Mouse (Mus musculus): ENCODE measurements at regions not wholly inside any gene's neighbourhood (a gene's known extent, or its start where the extent isn't known, plus 50 kb on each side); places are given as distances from the start of the nearest gene placed in this dataset.

- no peak overlapping the region for H3K4me3 ChIP-seq (replicated peaks)
- no peaks in the 10 kb centered on the region for H3K9me3 ChIP-seq (replicated peaks)
- H3K27ac ChIP-seq: no peak overlapping the region
- WGBS: 48% methylated on average over 3 of the region's 3 CpGs
- no peak for ATAC-seq (replicated peaks; ENCODE audit: low FRiP score)
- peaks cover 25% of the 10 kb centered on the region for H3K4me1 ChIP-seq
- no peaks in the 10 kb centered on the region for H3K36me3 ChIP-seq
- H3K4me2 ChIP-seq: no peak overlapping the region
- H3K9ac ChIP-seq: no peak overlapping the region
- H3K27me3 ChIP-seq: peaks cover 9% of the 10 kb centered on the region
Observed at GRCm38 (mm10) chr4:87637629-87638379, 395.4 kb downstream of the Mllt3 start.

DNA sequence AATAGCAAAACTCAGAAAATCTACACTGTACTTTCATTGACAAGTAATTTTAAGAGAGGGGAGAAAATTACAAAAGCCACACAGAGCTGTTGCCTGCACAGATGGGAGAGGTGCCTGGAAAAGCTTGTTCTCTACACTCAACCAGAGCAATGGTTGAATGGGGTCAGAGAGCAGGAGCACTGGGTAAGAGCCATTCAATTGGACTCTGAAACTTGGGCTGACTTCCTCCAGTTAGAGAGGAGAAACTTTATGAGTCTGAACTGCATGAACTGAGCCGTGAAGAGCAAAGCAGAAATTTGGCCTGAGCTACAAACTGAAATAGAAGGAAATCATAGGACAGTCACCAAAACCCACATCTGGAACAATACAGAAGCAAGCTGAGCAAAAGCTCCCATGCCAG lies 380.8 kb upstream of the Slc24a2 start:
- 50% methylated on average over 1 of the region's 1 CpGs for WGBS
- Histone ChIP-seq H3K4me3 (replicated peaks) (no peak overlapping the region), H3K36me3 (no peaks in the 10 kb centered on the region), H3K9ac (no peak overlapping the region), H3K27me3 (no peaks in the 10 kb centered on the region), H3K4me1 (no peaks in the 10 kb centered on the region), H3K4me2 (no peak overlapping the region), H3K9me3 (replicated peaks) (0 out of 2 replicates have a peak, but pooled peaks cover 3% of the 10 kb centered on the region), H3K27ac (no peak overlapping the region)
- ATAC-seq (replicated peaks; ENCODE audit: low FRiP score): no peak

DNA sequence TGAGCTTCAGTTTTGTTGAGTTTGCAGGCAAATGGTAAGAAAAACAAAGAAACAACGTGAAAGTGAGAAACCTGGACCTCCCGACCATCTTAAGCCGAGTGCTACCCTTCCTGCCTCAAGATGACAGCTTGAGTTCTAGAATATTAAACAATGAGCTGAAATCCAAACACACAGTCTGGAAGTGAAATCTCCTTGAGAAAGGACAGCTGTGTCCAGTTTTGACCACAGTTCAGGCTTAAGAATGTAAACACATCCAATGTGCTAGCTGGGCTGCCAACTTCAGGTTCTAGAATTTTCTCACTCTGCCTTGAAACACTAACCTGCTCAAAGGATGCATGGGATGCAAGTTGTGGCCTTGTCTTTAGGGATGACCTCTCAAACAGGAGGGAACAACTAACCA lies 363.4 kb upstream of the Slc24a2 start:
- ATAC-seq (replicated peaks; ENCODE audit: low FRiP score): no peak
- no peak overlapping the region for H3K4me2 ChIP-seq
- no peak overlapping the region for H3K9ac ChIP-seq
- H3K36me3 ChIP-seq: no peaks in the 10 kb centered on the region
- no peaks in the 10 kb centered on the region for H3K4me1 ChIP-seq
- H3K27ac ChIP-seq: no peak overlapping the region
- no peak overlapping the region for H3K4me3 ChIP-seq (replicated peaks)
- H3K27me3 ChIP-seq: no peaks in the 10 kb centered on the region
- WGBS: 44% methylated on average over 3 of the region's 3 CpGs
- no peaks in the 10 kb centered on the region for H3K9me3 ChIP-seq (replicated peaks)

DNA sequence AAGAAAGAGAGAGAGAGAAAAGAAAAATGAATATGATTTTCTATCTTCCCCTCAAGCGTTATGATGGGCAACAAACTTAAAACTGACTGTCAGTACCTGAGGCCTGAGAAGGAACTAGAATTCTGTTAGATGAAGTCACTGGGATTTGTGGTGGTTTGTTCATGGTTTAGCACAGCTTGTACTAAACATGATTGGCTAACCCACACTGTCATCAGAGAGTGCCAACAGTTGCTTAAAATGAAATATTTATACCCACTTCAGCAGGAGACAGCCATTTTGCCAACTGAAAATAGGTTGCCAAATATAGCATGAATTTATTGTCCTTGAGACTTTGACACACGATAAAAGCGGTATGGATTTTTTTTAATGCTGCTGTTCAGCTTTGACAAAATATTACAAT lies 360.5 kb upstream of the Slc24a2 start:
- ATAC-seq (replicated peaks; ENCODE audit: low FRiP score): no peak
- H3K9ac ChIP-seq: no peak overlapping the region
- no peak overlapping the region for H3K4me3 ChIP-seq (replicated peaks)
- H3K4me1 ChIP-seq: no peaks in the 10 kb centered on the region
- no peaks in the 10 kb centered on the region for H3K9me3 ChIP-seq (replicated peaks)
- H3K27me3 ChIP-seq: no peaks in the 10 kb centered on the region
- H3K4me2 ChIP-seq: no peak overlapping the region
- WGBS: 89% methylated on average over 3 of the region's 3 CpGs
- no peak overlapping the region for H3K27ac ChIP-seq
- no peaks in the 10 kb centered on the region for H3K36me3 ChIP-seq

GRCm38 (mm10) chr4:87578164-87578563 lies 347.9 kb upstream of the Slc24a2 start:
- peaks cover 4% of the 10 kb centered on the region; the same call in 1 of the 2 replicates for H3K4me1 ChIP-seq
- 20% methylated on average over 3 of the region's 3 CpGs for WGBS
- peaks cover 48% of the 10 kb centered on the region for H3K27me3 ChIP-seq
- H3K9ac ChIP-seq: no peak overlapping the region
- H3K9me3 ChIP-seq (replicated peaks): no peaks in the 10 kb centered on the region
- no peak overlapping the region for H3K4me2 ChIP-seq
- no peak overlapping the region for H3K27ac ChIP-seq
- H3K4me3 ChIP-seq (replicated peaks): no peak overlapping the region
- peak; percentile 76; the same call in 1 of the 2 replicates for ATAC-seq (replicated peaks; ENCODE audit: low FRiP score)
- no peaks in the 10 kb centered on the region for H3K36me3 ChIP-seq

GRCm38 (mm10) chr4:87570950-87571349 lies 340.7 kb upstream of the Slc24a2 start:
- Histone ChIP-seq H3K4me2 (no peak overlapping the region), H3K4me3 (replicated peaks) (no peak overlapping the region), H3K27me3 (peaks cover 23% of the 10 kb centered on the region), H3K27ac (no peak overlapping the region), H3K36me3 (no peaks in the 10 kb centered on the region), H3K4me1 (peaks cover 6% of the 10 kb centered on the region), H3K9ac (no peak overlapping the region), H3K9me3 (replicated peaks) (no peaks in the 10 kb centered on the region)
- ATAC-seq (replicated peaks; ENCODE audit: low FRiP score): no peak
- WGBS: 79% methylated on average over 8 of the region's 8 CpGs

DNA sequence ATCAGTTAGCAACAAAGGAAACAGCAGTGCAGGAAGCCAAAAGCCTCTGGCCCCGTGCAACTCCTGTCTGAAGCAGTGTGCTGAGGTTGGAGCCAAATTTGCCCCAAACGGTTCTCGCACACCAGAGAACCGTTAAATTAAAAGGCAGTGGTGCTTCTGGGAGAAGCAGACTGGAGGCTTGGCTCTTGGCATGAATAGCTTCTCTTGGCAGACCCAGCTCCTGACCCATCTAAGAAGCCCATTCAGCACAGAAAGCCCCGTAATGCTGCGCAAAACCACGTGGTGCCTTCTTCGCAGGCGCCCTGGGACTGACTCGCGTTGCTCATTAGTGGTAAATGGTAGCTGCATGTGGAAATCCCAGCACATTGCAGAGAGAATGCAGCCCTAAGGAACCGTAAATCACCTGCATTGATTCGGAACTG lies 340.2 kb upstream of the Slc24a2 start:
- H3K27me3 ChIP-seq: peaks cover 18% of the 10 kb centered on the region
- ATAC-seq (replicated peaks; ENCODE audit: low FRiP score): no peak
- no peak overlapping the region for H3K4me3 ChIP-seq (replicated peaks)
- 57% methylated on average over 13 of the region's 13 CpGs for WGBS
- H3K9me3 ChIP-seq (replicated peaks): no peaks in the 10 kb centered on the region
- no peaks in the 10 kb centered on the region for H3K36me3 ChIP-seq
- peaks cover 6% of the 10 kb centered on the region for H3K4me1 ChIP-seq
- no peak overlapping the region for H3K9ac ChIP-seq
- no peak overlapping the region for H3K4me2 ChIP-seq
- no peak overlapping the region for H3K27ac ChIP-seq

DNA sequence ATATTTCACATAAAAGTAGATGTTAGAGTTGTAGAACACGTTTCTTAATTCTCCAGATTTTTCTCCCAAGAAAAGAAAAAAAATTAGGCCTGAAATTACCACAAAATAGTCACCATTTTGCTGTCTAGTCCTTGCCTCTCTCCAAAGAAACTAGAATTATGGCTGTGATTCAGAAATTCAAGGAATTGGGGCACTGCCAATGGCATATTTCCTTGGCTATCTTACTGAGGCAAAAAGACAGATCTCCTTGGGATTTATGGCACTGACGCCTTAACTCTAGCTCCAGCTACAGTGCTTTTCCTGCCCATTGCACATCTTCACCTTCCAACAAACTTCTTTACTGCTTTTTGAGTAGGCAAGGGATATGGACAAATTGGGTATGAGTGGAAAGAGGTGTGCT lies 336.3 kb upstream of the Slc24a2 start:
- no peak overlapping the region for H3K4me3 ChIP-seq (replicated peaks)
- H3K9me3 ChIP-seq (replicated peaks): no peaks in the 10 kb centered on the region
- 83% methylated on average over 2 of the region's 2 CpGs for WGBS
- H3K27ac ChIP-seq: no peak overlapping the region
- ATAC-seq (replicated peaks; ENCODE audit: low FRiP score): no peak
- H3K27me3 ChIP-seq: peaks cover 7% of the 10 kb centered on the region; the same call in 1 of the 2 replicates
- H3K4me2 ChIP-seq: no peak overlapping the region
- peaks cover 6% of the 10 kb centered on the region for H3K4me1 ChIP-seq
- H3K9ac ChIP-seq: no peak overlapping the region
- no peaks in the 10 kb centered on the region for H3K36me3 ChIP-seq

DNA sequence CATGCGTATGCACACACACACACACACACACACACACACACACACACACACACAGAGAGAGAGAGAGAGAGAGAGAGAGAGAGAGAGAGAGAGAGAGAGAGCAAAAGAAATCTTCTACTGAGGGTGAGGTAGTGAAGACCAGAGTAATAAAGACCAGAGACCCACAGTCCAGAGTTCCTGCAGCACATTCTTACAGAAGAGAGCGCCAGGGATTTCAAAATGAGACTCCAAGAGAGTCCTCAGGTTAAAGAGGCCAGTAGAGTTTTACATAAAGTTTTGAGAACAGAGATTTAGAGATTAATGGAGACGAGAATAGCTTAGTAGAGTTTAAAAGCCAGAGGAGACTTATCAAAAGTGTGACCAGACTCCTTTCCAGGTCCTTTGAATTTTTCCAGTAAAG lies 324.6 kb upstream of the Slc24a2 start:
- Histone ChIP-seq H3K4me2 (no peak overlapping the region), H3K9me3 (replicated peaks) (no peaks in the 10 kb centered on the region), H3K36me3 (no peaks in the 10 kb centered on the region), H3K27ac (no peak overlapping the region), H3K27me3 (no peaks in the 10 kb centered on the region), H3K4me3 (replicated peaks) (no peak overlapping the region), H3K4me1 (no peaks in the 10 kb centered on the region), H3K9ac (no peak overlapping the region)
- WGBS: 77% methylated on average over 3 of the region's 3 CpGs
- ATAC-seq (replicated peaks; ENCODE audit: low FRiP score): no peak

All from kidney, embryonic 15.5 days (tissue).